Mouse (Mus musculus) midbrain, postnatal 0 days (tissue): ENCODE results near the gene Lias. TPM values are rescaled to one million over a fixed set of nuclear protein-coding genes. Genes with fewer than 3 reads are reported as not detected.

Experiments used
- ATAC-seq: fragments of 200-750 bp; cut with Nextera tagmentation; 2 replicates; pipeline ENCODE4 v1.8.0; 2017; ENCODE audit warnings: moderate number of reproducible peaks, mild to moderate bottlenecking, moderate TSS enrichment, moderate library complexity; ENCODE audit not compliant: low FRiP score
- DNase-seq: peaks from one replicate; pipeline ENCODE4 v3.0.0-alpha.2; 2015; ENCODE audit warnings: low spot score
- H3K27ac ChIP-seq: fragments of 300-500 bp; sonication (generic); 2 replicates; pipeline ENCODE4 v1.5.1; 2014; ENCODE audit warnings: low read depth, mild to moderate bottlenecking, low read length, mixed read lengths
- H3K27me3 ChIP-seq: fragments of 300-500 bp; sonication (generic); 2 replicates; pipeline ENCODE4 v1.6.1; 2014; ENCODE audit warnings: low read length, control low read depth, mixed read lengths; ENCODE audit not compliant: insufficient read depth
- H3K36me3 ChIP-seq: fragments of 300-500 bp; sonication (generic); 2 replicates; pipeline ENCODE4 v1.6.1; 2014; ENCODE audit warnings: low read length, control low read depth, mixed read lengths; ENCODE audit not compliant: insufficient read depth
- H3K4me1 ChIP-seq: fragments of 300-500 bp; sonication (generic); 2 replicates; pipeline ENCODE4 v1.6.1; 2014; ENCODE audit warnings: mild to moderate bottlenecking, control low read depth, antibody characterized with exemption, low read length, mixed read lengths; ENCODE audit not compliant: insufficient read depth
- H3K4me2 ChIP-seq: fragments of 300-500 bp; sonication (generic); 2 replicates; pipeline ENCODE4 v1.6.1; 2014; ENCODE audit warnings: low read depth, mild to moderate bottlenecking, low read length, mixed read lengths; ENCODE audit not compliant: poor library complexity, severe bottlenecking
- H3K4me3 ChIP-seq: fragments of 300-500 bp; sonication (generic); 2 replicates; pipeline ENCODE4 v1.5.1; 2014; ENCODE audit warnings: low read depth, mild to moderate bottlenecking, low read length, moderate library complexity
- H3K9ac ChIP-seq: fragments of 300-500 bp; sonication (generic); replicated peaks from 2 replicates; pipeline ENCODE4 v1.6.1; 2014; ENCODE audit warnings: mild to moderate bottlenecking, low read length, moderate library complexity, mixed read lengths; ENCODE audit not compliant: poor library complexity, severe bottlenecking
- H3K9me3 ChIP-seq: fragments of 300-500 bp; sonication (generic); 2 replicates; pipeline ENCODE4 v1.6.1; 2016; ENCODE audit warnings: low read length, control low read depth
- CTCF ChIP-seq: IDR thresholded peaks from 2 replicates; pipeline ENCODE4 v1.5.1; 2016; ENCODE audit warnings: antibody characterized with exemption, mild to moderate bottlenecking
- WGBS: fragments of 180-500 bp; shearing (Covaris S2); extraction: QIAGEN DNeasy Blood & Tissue Kit; methylation state at CpG from one replicate; pipeline ENCODE4 v1.1.7; 2014; 5-methylcytosine and 5-hydroxymethylcytosine counted together
- polyA plus RNA-seq: library from polyadenylated mRNA; unstranded; fragments of >200 nt; fragmentation: Nextera tagmentation; extraction: Ambion mirVana; gene quantifications from 2 replicates; pipeline ENCODE4 v1.2.1, GENCODE M21; 2015
- total RNA-seq: library from RNA; depleted of rRNA; stranded (reverse); fragments of >200 nt; gene quantifications from 2 replicates; pipeline ENCODE4 v1.2.3, GENCODE M21; 2014; rRNA removed

The Lias gene
- total and polyA plus RNA-seq, 2 experiments from 2014 or later, result 18.6 to 66.2 TPM

DNA sequence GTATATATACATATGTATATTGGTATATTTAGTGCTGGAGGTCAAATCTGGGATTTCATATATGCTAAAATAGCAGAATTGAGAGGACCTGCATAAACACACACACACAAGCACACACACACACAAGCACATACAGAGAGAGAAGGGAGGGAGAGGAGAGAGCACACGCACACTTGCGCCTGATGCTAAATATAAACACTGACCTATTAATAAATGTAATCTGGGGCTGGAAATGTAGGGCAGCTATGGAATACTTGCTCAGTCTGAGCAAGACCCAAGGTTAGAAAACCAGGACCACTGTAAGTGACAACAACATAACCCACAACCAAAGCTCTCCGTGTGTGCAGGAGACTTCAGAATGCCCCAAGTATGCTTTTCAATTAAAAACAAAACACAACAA, 68.2 kb downstream of the Lias start:
- Histone ChIP-seq H3K4me2 (no peak overlapping the region), H3K4me3 (no peak overlapping the region), H3K9me3 (no peaks in the 10 kb centered on the region), H3K27me3 (no peaks in the 10 kb centered on the region), H3K36me3 (peaks cover 25% of the 10 kb centered on the region; the same call in 1 of the 2 replicates), H3K27ac (no peak overlapping the region), H3K4me1 (no peaks in the 10 kb centered on the region), H3K9ac (no peak overlapping the region)
- TF ChIP-seq CTCF, result no peak
- ATAC-seq, result no peak
- DNase-seq, result no peak
- 94% methylated on average over 3 of the region's 3 CpGs for WGBS

Other genes with a start within 250 kb of the Lias start
- 17.0 and 18.5 TPM in 2 replicates for gene Wdr19, start 191.8 kb upstream of the Lias start, total RNA-seq
- gene Wdr19, start 191.8 kb upstream of the Lias start, polyA plus RNA-seq, result 7.6 and 9.2 TPM in 2 replicates
- gene Rfc1, start 55.8 kb upstream of the Lias start, total RNA-seq, result 13.7 and 22.7 TPM in 2 replicates
- 19.5 and 27.7 TPM in 2 replicates for gene Rfc1, start 55.8 kb upstream of the Lias start, polyA plus RNA-seq
- 0.11 TPM in 1 of 2 replicates, not detected in the other for gene Klb, start 43.2 kb upstream of the Lias start, total RNA-seq
- gene Klb, start 43.2 kb upstream of the Lias start, polyA plus RNA-seq, result 0.10 and 0.12 TPM in 2 replicates
- gene Rpl9, start 53 bp upstream of the Lias start, total RNA-seq, result 896 and 1,170 TPM in 2 replicates
- gene Rpl9, start 53 bp upstream of the Lias start, polyA plus RNA-seq, result 615 and 622 TPM in 2 replicates
- 17.4 and 24.9 TPM in 2 replicates for gene Ugdh, start 44.5 kb downstream of the Lias start, total RNA-seq
- gene Ugdh, start 44.5 kb downstream of the Lias start, polyA plus RNA-seq, result 28.7 and 29.6 TPM in 2 replicates
- gene Gm43552, start 101.3 kb downstream of the Lias start, total RNA-seq, result not detected in 2 replicates
- gene Gm43552, start 101.3 kb downstream of the Lias start, polyA plus RNA-seq, result not detected in 2 replicates
- gene Smim14, start 145.7 kb downstream of the Lias start, total RNA-seq, result 189 and 204 TPM in 2 replicates
- gene Smim14, start 145.7 kb downstream of the Lias start, polyA plus RNA-seq, result 222 and 238 TPM in 2 replicates
- 40.4 and 55.0 TPM in 2 replicates for gene Ube2k, start 145.7 kb downstream of the Lias start, total RNA-seq
- gene Ube2k, start 145.7 kb downstream of the Lias start, polyA plus RNA-seq, result 186 and 194 TPM in 2 replicates